Mouse (Mus musculus) limb, embryonic 14.5 days (tissue): ENCODE measurements around the gene Cyp27a1. TPM values are rescaled to one million over a fixed set of nuclear protein-coding genes. Genes with fewer than 3 reads are reported as not detected.

Source experiments
- ATAC-seq: fragments of 200-750 bp; cut with Nextera tagmentation; 2 replicates; pipeline ENCODE4 v1.8.0; 2017; ENCODE audit warnings: low read depth, moderate number of reproducible peaks, moderate TSS enrichment; ENCODE audit not compliant: low FRiP score
- DNase-seq: peaks from one replicate; pipeline ENCODE4 v3.0.0-alpha.2; 2015; ENCODE audit warnings: low spot score
- H3K27ac ChIP-seq: fragments of 300-500 bp; sonication (generic); replicated peaks from 2 replicates; pipeline ENCODE4 v1.5.1; 2014; ENCODE audit warnings: low read depth, mild to moderate bottlenecking, low read length, moderate library complexity, mixed read lengths
- H3K27me3 ChIP-seq: fragments of 300-500 bp; sonication (generic); 2 replicates; pipeline ENCODE4 v1.6.1; 2014; ENCODE audit warnings: low read length, mixed read lengths; ENCODE audit not compliant: control insufficient read depth, insufficient read depth
- H3K36me3 ChIP-seq: fragments of 300-500 bp; sonication (generic); 2 replicates; pipeline ENCODE4 v1.6.1; 2014; ENCODE audit warnings: mild to moderate bottlenecking, low read length, moderate library complexity, mixed read lengths; ENCODE audit not compliant: control insufficient read depth, insufficient read depth
- H3K4me1 ChIP-seq: fragments of 300-500 bp; sonication (generic); 2 replicates; pipeline ENCODE4 v1.6.1; 2014; ENCODE audit warnings: antibody characterized with exemption, low read length, mixed read lengths; ENCODE audit not compliant: control insufficient read depth, insufficient read depth
- H3K4me2 ChIP-seq: fragments of 300-500 bp; sonication (generic); replicated peaks from 2 replicates; pipeline ENCODE4 v1.6.1; 2014; ENCODE audit warnings: low read depth, mild to moderate bottlenecking, low read length, moderate library complexity; ENCODE audit not compliant: severe bottlenecking
- H3K4me3 ChIP-seq: fragments of 300-500 bp; sonication (generic); replicated peaks from 2 replicates; pipeline ENCODE4 v1.5.1; 2014; ENCODE audit warnings: low read length
- H3K9ac ChIP-seq: fragments of 300-500 bp; sonication (generic); 2 replicates; pipeline ENCODE4 v1.6.1; 2014; ENCODE audit warnings: mild to moderate bottlenecking, low read depth, low read length, moderate library complexity; ENCODE audit not compliant: severe bottlenecking
- H3K9me3 ChIP-seq: fragments of 300-500 bp; sonication (generic); 2 replicates; pipeline ENCODE4 v1.6.1; 2016; ENCODE audit warnings: low read length; ENCODE audit not compliant: control insufficient read depth
- POLR2A ChIP-seq: fragments of 200-500 bp; IDR thresholded peaks from 2 replicates; pipeline ENCODE4 v1.8.0; 2012; ENCODE audit warnings: inconsistent platforms, mild to moderate bottlenecking, moderate library complexity, borderline replicate concordance; ENCODE audit not compliant: insufficient read depth, insufficient read length; ENCODE audit errors: extremely low read depth
- WGBS: fragments of 180-500 bp; shearing (Covaris S2); extraction: QIAGEN DNeasy Blood & Tissue Kit; methylation state at CpG from one replicate; pipeline ENCODE4 v1.1.7; 2014; 5-methylcytosine and 5-hydroxymethylcytosine counted together
- polyA plus RNA-seq, 2 experiments: library from polyadenylated mRNA; depleted of rRNA in 1 of 2; stranded (reverse) in 1 of 2; unstranded in 1 of 2; fragments of >200 nt; fragmentation: Nextera tagmentation in 1 of 2; extraction: Ambion mirVana in 1 of 2; gene quantifications; 2 replicates each; pipeline versions ENCODE4 v1.2.1 to v1.2.3; 2012 to 2014

Cyp27a1 gene
- polyA plus RNA-seq, 2 experiments: 11.6 to 16.1 TPM

DNA sequence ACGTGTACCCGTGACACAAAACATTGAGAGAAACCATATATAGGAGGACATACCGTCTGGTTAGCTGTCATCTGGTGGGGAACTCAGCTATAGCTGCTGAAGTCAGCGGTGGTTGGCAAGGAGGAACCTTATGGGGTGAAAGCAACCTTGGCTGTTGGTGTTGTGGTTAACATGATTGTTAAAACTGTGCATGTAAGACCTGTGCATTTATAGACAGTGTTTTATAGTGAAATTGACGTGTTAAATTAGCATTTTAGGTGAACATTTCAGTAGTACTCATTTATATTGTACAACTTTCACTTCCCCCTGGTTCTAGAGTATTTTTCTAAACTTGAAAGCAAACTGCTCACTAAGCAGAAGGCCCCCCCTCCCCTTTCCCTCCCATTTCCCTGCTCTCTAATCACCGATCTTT is 11.2 kb upstream of the Cyp27a1 start:
- TF ChIP-seq POLR2A: no peak
- H3K4me2 ChIP-seq: no peak overlapping the region
- no peak for ATAC-seq
- no peak for DNase-seq
- WGBS: 84% methylated on average over 6 of the region's 6 CpGs
- H3K27me3 ChIP-seq: no peaks in the 10 kb centered on the region
- H3K9me3 ChIP-seq: no peaks in the 10 kb centered on the region
- no peak overlapping the region for H3K9ac ChIP-seq
- H3K27ac ChIP-seq: no peak overlapping the region
- no peak overlapping the region for H3K4me3 ChIP-seq
- H3K36me3 ChIP-seq: peaks cover 39% of the 10 kb centered on the region
- H3K4me1 ChIP-seq: no peaks in the 10 kb centered on the region

DNA sequence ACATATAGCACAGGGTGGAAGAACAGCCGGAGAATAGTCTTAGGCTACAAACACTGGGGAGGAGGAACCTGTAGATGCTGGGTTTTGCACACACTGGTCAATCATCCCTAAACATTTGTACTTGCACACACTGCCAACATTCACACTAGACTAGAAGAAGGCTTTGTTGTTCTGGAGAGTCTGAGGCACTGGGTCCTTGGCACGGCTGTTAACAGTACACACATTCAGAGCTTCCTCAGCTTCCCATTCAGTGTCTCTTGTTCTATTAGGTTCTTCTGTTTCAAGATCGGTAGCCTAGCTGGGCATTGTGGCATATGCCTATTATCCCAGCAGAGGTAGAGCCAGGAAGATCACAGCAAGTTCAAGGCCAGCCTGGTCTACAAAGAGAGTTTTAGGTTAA is 9.2 kb upstream of the Cyp27a1 start:
- no peak for DNase-seq
- 83% methylated on average over 3 of the region's 3 CpGs for WGBS
- Histone ChIP-seq H3K4me3 (no peak overlapping the region), H3K4me1 (no peaks in the 10 kb centered on the region), H3K36me3 (peaks cover 19% of the 10 kb centered on the region), H3K4me2 (no peak overlapping the region), H3K9me3 (no peaks in the 10 kb centered on the region), H3K27ac (no peak overlapping the region), H3K27me3 (no peaks in the 10 kb centered on the region), H3K9ac (no peak overlapping the region)
- no peak for ATAC-seq
- TF ChIP-seq POLR2A: no peak

DNA sequence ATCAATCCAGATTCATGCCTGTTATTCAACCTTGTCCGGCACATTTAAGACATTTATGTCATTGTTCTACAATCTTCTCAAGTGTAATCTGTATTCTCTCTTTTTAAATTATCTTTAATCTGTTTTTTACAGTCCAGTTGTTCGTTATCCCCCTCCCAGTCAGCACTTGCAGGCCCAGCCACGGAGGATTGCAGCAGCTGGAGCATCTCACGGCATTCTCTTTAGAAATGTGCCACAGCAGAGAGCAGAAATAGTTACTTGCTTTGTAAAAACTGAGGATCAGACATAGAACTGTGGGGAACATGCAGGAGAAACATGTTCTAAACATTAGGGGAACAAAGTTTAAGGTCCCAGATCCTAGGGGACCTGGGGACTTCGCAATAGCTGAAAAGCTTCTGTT is 8.4 kb upstream of the Cyp27a1 start:
- Histone ChIP-seq H3K4me1 (no peaks in the 10 kb centered on the region), H3K36me3 (peaks cover 13% of the 10 kb centered on the region), H3K4me3 (no peak overlapping the region), H3K4me2 (no peak overlapping the region), H3K9ac (no peak overlapping the region), H3K27ac (no peak overlapping the region), H3K9me3 (no peaks in the 10 kb centered on the region), H3K27me3 (no peaks in the 10 kb centered on the region)
- ATAC-seq (no peak), DNase-seq (no peak)
- WGBS: 57% methylated on average over 5 of the region's 5 CpGs
- no peak for TF ChIP-seq POLR2A

DNA sequence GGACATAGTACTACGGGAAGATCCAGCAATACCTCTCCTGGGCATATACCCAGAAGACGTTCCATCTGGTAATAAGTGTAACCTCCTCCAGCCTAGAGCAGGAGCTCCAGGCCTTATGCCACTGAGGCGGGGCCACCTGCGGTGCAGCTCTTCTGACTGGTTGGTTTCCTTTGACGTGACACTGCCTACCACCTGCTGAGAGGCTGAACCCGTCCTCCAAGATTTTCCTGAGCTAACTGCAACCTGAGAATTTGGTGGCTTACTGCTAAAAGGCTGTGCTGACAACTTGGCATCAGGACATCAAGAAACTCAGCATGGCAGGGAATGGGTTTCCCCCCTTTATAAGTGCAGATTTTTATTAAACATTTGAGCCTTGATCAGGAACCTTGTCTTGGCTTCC is 3.8 kb upstream of the Cyp27a1 start:
- no peaks in the 10 kb centered on the region for H3K27me3 ChIP-seq
- ATAC-seq (no peak), DNase-seq (no peak)
- H3K9me3 ChIP-seq: no peaks in the 10 kb centered on the region
- no peak overlapping the region for H3K4me3 ChIP-seq
- H3K4me1 ChIP-seq: peaks cover 9% of the 10 kb centered on the region
- H3K9ac ChIP-seq: no peak overlapping the region
- no peak overlapping the region for H3K27ac ChIP-seq
- 38% methylated on average over 6 of the region's 6 CpGs for WGBS
- H3K4me2 ChIP-seq: no peak overlapping the region
- no peaks in the 10 kb centered on the region for H3K36me3 ChIP-seq
- no peak for TF ChIP-seq POLR2A

DNA sequence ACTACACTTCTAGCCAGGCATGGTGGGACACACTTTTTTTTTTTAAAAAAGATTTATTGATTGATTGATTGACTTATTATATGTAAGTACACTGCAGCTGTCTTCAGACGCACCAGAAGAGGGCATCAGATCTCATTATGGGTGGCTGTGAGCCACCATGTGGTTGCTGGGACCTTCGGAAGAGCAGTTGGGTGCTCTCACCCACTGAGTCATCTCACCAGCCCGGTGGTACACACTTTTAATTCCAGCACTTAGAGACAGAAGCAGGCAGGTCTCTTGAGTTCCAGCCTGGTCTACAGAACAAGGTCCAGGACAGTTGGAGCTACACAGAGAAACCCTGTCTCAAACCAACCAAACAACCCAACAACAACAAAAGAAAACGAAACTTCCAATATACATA is 1.3 kb upstream of the Cyp27a1 start:
- no peak for TF ChIP-seq POLR2A
- DNase-seq (no peak), ATAC-seq (no peak)
- Histone ChIP-seq H3K27me3 (no peaks in the 10 kb centered on the region), H3K4me2 (no peak overlapping the region), H3K4me3 (no peak overlapping the region), H3K9me3 (no peaks in the 10 kb centered on the region), H3K27ac (no peak overlapping the region), H3K4me1 (peaks cover 9% of the 10 kb centered on the region), H3K36me3 (no peaks in the 10 kb centered on the region), H3K9ac (no peak overlapping the region)
- 78% methylated on average over 4 of the region's 4 CpGs for WGBS
